Mouse (Mus musculus): ENCODE measurements around the gene Ppp1ca.
A peak's percentile ranks its signal among the peaks of the same experiment; 100 is the strongest.

The Ppp1ca gene

DNA sequence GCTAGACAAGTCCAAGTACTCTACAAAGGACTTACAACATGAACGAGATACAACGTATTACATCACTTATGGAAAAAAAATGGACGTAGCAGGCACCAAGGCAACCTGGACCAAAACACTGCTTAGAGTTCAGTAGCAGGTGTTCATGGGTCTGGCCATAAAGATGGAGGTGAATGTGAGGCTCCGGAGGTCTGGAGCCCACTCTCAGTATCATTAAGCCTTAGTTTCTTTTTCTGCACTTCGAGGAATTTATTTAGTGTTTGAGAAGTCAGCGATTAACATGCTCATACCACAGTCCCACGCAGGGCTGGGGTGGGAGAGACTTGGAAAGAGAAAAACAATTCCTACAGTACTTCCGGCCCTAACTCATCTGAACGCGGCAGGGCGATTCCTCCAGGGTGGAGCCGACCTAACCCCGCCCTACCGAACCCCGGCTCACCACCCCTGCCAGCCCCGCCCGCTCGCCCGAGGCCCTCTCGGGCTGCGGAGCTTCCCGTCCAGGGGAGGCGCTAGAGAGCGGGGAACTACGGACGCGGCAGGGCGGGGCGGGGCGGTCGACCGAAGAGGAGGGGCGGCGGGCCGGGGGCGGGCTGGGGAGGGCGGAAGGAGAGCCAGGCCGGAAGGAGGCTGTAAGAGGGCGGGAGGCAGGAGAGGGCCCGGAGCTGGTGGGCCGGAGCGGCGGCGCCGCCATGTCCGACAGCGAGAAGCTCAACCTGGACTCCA, at the start of gene Ppp1ca:
Gene Ppp1ca (plus strand): TSS at position 538 of the 723 bp plus-strand sequence.
- DNase-seq (ENCODE audit: low read depth, low spot score), result peak; percentile 94

DNA sequence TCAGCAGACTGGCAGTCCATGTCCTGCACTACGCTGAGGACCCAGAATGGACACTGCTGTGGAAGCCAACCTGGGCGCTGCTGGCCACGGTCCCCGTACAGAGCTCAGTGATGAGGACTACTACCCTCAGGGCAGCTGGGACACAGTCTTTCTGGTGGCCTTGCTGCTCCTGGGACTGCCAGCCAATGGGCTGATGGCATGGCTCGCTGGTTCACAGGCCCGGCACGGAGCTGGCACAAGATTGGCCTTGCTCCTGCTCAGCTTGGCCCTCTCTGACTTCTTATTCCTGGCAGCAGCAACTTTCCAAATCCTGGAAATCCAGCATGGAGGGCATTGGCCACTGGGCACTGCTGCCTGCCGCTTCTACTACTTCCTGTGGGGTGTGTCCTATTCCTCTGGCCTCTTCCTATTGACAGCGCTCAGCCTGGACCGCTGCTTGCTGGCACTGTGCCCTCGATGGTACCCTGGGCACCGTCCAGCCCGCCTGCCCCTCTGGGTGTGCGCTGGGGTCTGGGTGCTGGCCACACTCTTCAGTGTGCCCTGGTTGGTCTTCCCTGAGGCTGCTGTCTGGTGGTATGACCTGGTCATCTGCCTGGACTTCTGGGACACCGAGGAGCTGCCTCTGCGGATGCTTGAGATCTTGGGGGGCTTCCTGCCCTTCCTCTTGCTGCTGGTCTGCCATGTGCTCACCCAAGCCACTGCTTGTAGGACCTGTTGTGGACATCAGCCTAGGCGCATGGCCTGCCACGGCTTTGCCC, 49.3 kb upstream of the Ppp1ca start:
- DNase-seq (ENCODE audit: low read depth, low spot score), result no peak

DNA sequence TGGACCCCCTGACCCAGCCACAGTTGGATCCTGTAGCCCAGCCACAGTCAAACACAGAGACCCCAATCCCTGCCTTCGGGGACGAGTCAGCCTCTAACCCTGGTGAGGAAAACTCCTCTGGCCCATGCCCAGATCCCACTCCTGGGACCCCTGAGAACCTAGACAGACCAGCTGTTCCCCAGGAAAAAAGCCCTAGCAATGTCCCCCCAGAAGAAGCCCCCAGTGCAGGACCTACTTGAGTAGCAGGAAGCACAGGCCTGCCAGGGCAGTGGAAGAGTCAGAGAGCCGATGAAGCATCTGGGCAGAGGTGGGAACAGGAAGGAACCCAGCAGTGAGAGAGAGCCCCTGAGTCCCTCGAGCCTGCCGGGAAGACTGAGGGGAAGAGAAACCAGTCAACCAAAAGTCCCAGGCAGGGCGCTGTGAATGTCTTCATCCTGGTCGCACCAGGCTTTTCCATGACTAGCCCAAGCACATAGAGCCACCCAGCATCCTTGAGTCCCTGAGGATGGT, 48.1 kb upstream of the Ppp1ca start, which contains the start of gene Cabp4:
Gene Cabp4 (minus strand): TSS at position 275 of the 510 bp plus-strand sequence.
- no peak for DNase-seq (ENCODE audit: low read depth, low spot score)

GRCm38 (mm10) chr19:4144550-4145498, 47.0 kb upstream of the Ppp1ca start:
- DNase-seq (ENCODE audit: low read depth, low spot score), result no peak

DNA sequence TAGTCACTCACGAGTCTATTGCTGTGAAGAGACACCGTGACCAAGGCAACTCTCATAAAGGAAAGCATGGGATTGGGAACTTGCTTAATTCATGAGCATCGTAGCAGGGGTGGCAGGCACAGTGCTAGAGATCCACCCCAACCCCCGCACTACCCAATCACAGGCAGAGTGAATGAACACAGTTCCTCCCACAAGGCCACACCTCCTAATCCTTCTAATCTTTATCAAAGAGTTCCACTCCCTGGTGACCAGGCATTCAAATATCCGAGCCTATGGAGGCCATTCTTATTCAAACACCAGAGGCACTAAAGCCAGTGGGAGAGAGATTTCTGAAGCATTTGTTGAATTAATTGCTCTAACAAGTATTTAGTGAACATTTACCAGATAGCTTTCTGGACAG, 45.9 kb upstream of the Ppp1ca start:
- no peak for DNase-seq (ENCODE audit: low read depth, low spot score)

DNA sequence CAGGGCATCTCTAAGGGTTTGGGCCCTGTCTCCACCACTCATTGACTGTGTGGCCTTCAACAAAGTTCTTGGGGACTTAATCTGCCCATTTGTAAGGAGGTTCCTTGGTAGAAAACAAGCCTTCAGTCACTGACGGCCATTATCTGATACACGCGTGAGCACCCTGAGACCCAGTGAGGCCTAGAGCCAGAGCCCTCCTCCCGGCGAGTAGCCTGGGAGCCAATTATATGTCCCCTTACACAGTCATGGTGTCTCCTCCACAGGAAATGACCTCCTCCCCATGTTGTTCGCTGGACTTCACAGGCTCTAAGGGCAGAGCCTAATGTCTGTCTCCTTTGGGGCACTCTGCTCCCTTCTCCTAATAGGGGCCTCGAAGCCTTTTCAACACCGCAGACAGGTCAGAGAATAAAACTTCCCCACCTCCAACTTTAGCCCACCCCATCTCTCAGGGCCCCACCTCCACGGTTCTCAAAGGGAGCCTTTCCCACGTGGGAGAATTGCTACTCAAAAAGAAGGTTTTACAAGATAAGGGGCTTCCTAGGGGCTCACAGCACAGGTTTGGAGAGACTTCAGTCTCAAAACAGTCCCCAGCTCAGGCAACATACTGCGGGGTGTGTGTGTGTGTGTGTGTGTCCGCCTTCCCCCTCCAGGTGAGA, 45.4 kb upstream of the Ppp1ca start:
- no peak for DNase-seq (ENCODE audit: low read depth, low spot score)

DNA sequence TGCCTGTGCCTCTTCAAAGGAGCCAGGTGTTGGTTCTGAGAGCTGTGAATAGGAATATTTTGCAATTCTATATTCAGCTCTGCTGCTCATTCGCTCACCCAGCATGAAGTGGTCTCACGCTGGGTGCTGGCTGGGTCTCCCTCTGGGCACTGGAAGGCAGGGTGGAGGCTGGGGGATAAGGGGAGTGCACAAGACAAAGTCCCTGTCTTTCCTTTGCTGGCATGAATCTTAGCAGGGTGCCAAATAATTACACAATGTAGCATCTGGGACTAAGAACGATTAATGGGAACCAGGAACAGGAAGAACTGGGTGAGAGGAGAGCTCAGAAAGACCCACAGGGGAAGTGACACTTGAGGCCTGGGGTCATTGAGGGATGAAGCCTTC, 44.9 kb upstream of the Ppp1ca start:
- no peak for DNase-seq (ENCODE audit: low read depth, low spot score)

GRCm38 (mm10) chr19:4147782-4148490, 43.9 kb upstream of the Ppp1ca start:
- no peak for DNase-seq (ENCODE audit: low read depth, low spot score)

- peak; percentile 95 for DNase-seq (ENCODE audit: low read depth, low spot score)
These were observed 43.4 kb upstream of the Ppp1ca start, which contains the start of gene Coro1b for GRCm38 (mm10) chr19:4148491-4148806. Coro1b (plus strand) TSS chr19:4148619.

DNA sequence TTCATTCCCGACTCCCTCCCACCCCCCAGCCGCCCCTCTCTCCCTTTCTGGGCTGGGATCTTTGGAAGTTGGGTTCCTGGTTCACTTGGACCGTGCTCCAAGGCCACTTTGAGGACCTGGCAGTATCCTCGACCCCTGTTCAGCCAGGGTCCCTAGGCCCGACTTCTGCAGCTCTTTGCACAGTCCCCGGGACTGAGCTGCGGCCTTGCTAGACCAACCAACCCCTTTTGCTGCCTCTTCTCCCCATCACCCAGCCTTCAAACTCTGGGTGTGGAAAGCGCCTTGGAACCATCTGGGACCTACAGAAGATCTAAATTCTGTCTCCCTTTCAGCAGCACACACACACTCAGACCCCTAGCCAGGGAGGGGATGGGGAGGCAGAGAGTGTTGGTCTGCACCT, 43.0 kb upstream of the Ppp1ca start:
- DNase-seq (ENCODE audit: low read depth, low spot score), result no peak

DNA sequence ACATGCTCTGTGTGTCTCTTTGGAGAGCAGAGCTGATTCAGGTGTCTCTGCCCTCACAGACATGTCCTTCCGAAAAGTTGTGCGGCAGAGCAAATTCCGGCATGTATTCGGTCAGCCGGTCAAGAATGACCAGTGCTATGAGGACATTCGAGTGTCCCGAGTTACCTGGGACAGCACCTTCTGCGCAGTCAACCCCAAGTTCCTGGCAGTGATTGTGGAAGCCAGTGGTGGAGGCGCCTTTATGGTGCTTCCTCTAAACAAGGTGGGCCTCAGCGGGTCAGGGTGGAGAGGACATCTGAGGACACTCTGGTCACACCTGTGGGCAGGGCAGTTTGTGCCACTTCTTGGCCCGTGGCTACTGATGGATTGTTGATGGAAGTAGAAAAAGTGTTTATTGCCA, 42.6 kb upstream of the Ppp1ca start:
- DNase-seq (ENCODE audit: low read depth, low spot score), result no peak

GRCm38 (mm10) chr19:4149764-4150461, 42.0 kb upstream of the Ppp1ca start:
- no peak for DNase-seq (ENCODE audit: low read depth, low spot score)

GRCm38 (mm10) chr19:4150567-4151487, 41.0 kb upstream of the Ppp1ca start:
- DNase-seq (ENCODE audit: low read depth, low spot score), result no peak

DNA sequence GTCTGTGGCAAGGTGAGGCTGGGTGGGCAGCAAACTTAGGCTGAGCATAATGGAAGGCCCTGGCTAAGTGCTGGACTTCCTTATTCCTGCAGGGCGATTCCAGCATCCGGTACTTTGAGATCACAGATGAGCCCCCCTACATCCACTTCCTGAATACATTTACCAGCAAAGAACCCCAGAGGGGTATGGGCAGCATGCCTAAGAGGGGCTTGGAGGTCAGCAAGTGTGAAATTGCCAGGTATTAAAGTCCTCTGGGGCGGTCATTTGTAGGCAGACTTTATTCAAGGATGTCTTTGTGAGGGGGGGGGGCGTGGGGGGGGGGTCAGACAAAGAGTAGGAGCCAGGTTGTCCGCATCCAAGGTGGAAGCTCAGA, 40.4 kb upstream of the Ppp1ca start:
- no peak for DNase-seq (ENCODE audit: low read depth, low spot score)

- no peak for DNase-seq (ENCODE audit: low read depth, low spot score)
These were observed 40.0 kb upstream of the Ppp1ca start for GRCm38 (mm10) chr19:4151898-4152297.

DNA sequence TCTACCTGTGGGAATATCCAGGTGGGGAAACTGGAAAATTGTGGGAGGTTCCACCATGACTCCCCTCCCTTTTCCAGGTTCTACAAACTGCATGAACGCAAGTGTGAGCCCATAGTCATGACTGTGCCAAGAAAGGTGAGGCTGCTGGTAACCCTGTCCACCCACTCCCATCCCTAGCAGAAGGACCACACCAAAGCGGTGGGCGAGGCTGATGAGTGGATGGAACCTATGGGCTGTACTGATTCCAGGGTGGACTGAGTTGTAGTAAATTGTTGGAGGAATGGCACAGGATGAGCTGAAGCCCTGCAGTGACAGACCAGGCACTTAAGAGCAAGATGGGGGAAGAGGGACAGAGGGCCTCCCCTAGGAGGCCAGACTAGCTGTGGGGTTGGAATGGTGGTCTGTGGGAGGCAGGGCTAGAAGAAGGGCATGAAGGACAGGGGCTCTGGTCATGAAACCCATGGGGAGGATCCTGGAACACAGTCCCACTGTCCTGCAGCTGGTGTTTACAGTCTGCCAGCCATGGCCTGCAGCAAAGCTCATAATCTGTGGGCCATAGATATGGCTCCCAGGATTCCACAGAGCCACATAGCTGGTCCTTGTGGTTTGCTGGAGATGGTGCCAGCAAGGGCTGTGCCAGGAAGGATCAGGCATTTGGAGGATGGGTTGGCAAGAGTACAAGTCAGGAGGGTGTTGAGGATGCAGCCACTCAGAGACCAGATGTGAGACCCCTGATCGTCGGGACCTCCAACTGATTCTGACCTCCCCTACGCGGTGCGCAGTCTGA, 39.2 kb upstream of the Ppp1ca start:
- DNase-seq (ENCODE audit: low read depth, low spot score), result no peak

GRCm38 (mm10) chr19:4153232-4153654, 38.6 kb upstream of the Ppp1ca start, which contains the start of gene Ptprcap:
Ptprcap (plus strand) TSS chr19:4153604.
- DNase-seq (ENCODE audit: low read depth, low spot score), result no peak
